ENCODE assay signal across 8 mouse cellular contexts in genomic region chr14:47417346-47417745, GRCm38 (mm10). TPM values are rescaled to one million over a fixed set of nuclear protein-coding genes. Genes with fewer than 3 reads are reported as not detected.
DNase-seq lines count a peak whose midpoint lies in the region; ATAC-seq and TF ChIP-seq lines count a peak whose summit lies in the region.

No protein-coding gene starts in this region.

- ATAC-seq in kidney, embryonic 15.5 days (replicated peaks; ENCODE audit: low FRiP score), result 0 out of 2 replicates have a peak, but pooled peaks have one; percentile 38
- no peak for ATAC-seq in embryonic facial prominence, embryonic 13.5 days (ENCODE audit: insufficient number of reproducible peaks, insufficient read depth, low FRiP score, low TSS enrichment, low read depth)
- peak; percentile 29; the same call in 1 of the 2 replicates for ATAC-seq in intestine, embryonic 16.5 days
- no peak for ATAC-seq in midbrain, postnatal 0 days (ENCODE audit: low FRiP score)

- H3K9me3 ChIP-seq in kidney, embryonic 15.5 days (replicated peaks), result no peaks in the 10 kb centered on the region
- no peaks in the 10 kb centered on the region for H3K9me3 ChIP-seq in embryonic facial prominence, embryonic 13.5 days
- H3K9me3 ChIP-seq in intestine, embryonic 16.5 days (ENCODE audit: control insufficient read depth, low read length), result no peaks in the 10 kb centered on the region
- no peaks in the 10 kb centered on the region for H3K9me3 ChIP-seq in midbrain, postnatal 0 days (ENCODE audit: low read length)

- 0 out of 2 replicates have a peak overlapping the region, but pooled peaks have one; percentile 84 for H3K27ac ChIP-seq in kidney, embryonic 15.5 days
- H3K27ac ChIP-seq in embryonic facial prominence, embryonic 13.5 days, result no peak overlapping the region
- H3K27ac ChIP-seq in intestine, embryonic 16.5 days (ENCODE audit: low read length), result no peak overlapping the region
- no peak overlapping the region for H3K27ac ChIP-seq in midbrain, postnatal 0 days (ENCODE audit: low read depth, low read length)

- H3K9ac ChIP-seq in kidney, embryonic 15.5 days, result peak overlapping the region; percentile 55
- H3K9ac ChIP-seq in embryonic facial prominence, embryonic 13.5 days, result peak overlapping the region; percentile 69
- peak overlapping the region; percentile 63; the same call in 1 of the 2 replicates for H3K9ac ChIP-seq in intestine, embryonic 16.5 days (ENCODE audit: low read depth, low read length)
- no peak overlapping the region for H3K9ac ChIP-seq in midbrain, postnatal 0 days (replicated peaks; ENCODE audit: low read length, poor library complexity, severe bottlenecking)

- peaks cover 17% of the 10 kb centered on the region for H3K4me1 ChIP-seq in kidney, embryonic 15.5 days
- H3K4me1 ChIP-seq in embryonic facial prominence, embryonic 13.5 days, result peaks cover 10% of the 10 kb centered on the region
- peaks cover 11% of the 10 kb centered on the region for H3K4me1 ChIP-seq in intestine, embryonic 16.5 days (ENCODE audit: control insufficient read depth, insufficient read depth, low read length)
- H3K4me1 ChIP-seq in midbrain, postnatal 0 days (ENCODE audit: insufficient read depth, low read length), result no peaks in the 10 kb centered on the region

- H3K27me3 ChIP-seq in kidney, embryonic 15.5 days, result no peaks in the 10 kb centered on the region
- no peaks in the 10 kb centered on the region for H3K27me3 ChIP-seq in embryonic facial prominence, embryonic 13.5 days
- no peaks in the 10 kb centered on the region for H3K27me3 ChIP-seq in intestine, embryonic 16.5 days (replicated peaks; ENCODE audit: control insufficient read depth, insufficient read depth, low read length)
- no peaks in the 10 kb centered on the region for H3K27me3 ChIP-seq in midbrain, postnatal 0 days (ENCODE audit: insufficient read depth, low read length)

- peaks cover 41% of the 10 kb centered on the region for H3K36me3 ChIP-seq in kidney, embryonic 15.5 days
- peaks cover 33% of the 10 kb centered on the region for H3K36me3 ChIP-seq in embryonic facial prominence, embryonic 13.5 days
- no peaks in the 10 kb centered on the region; the same call in 1 of the 2 replicates for H3K36me3 ChIP-seq in intestine, embryonic 16.5 days (ENCODE audit: control insufficient read depth, insufficient read depth, low read length)
- no peaks in the 10 kb centered on the region for H3K36me3 ChIP-seq in midbrain, postnatal 0 days (ENCODE audit: insufficient read depth, low read length)

- TF ChIP-seq CTCF in midbrain, postnatal 0 days (IDR thresholded peaks at IDR 0.05), result no peak

- DNase-seq in kidney, postnatal 25 days, result no peak
- no peak for DNase-seq in midbrain, postnatal 0 days (ENCODE audit: low spot score)
- DNase-seq in cerebellum, adult 8-10 months, result no peak
- no peak for DNase-seq in right cerebral cortex, adult 18-20 months
- no peak for DNase-seq in gastrocnemius, adult 8-10 months (ENCODE audit: low spot score in 2 of 2)

- WGBS in kidney, embryonic 15.5 days, result 26% methylated on average over 3 of the region's 3 CpGs
- WGBS in embryonic facial prominence, embryonic 13.5 days, result 39% methylated on average over 3 of the region's 3 CpGs
- WGBS in intestine, embryonic 16.5 days, result 24% methylated on average over 3 of the region's 3 CpGs
- WGBS in midbrain, postnatal 0 days, result 35% methylated on average over 3 of the region's 3 CpGs

- peak overlapping the region; percentile 69 for H3K4me3 ChIP-seq in kidney, embryonic 15.5 days (replicated peaks)
- peak overlapping the region; percentile 60 for H3K4me3 ChIP-seq in embryonic facial prominence, embryonic 13.5 days
- peak overlapping the region; percentile 65 for H3K4me3 ChIP-seq in intestine, embryonic 16.5 days (ENCODE audit: low read length)
- peak overlapping the region; percentile 38 for H3K4me3 ChIP-seq in midbrain, postnatal 0 days (ENCODE audit: low read depth, low read length)

- peak overlapping the region; percentile 67 for H3K4me2 ChIP-seq in kidney, embryonic 15.5 days
- H3K4me2 ChIP-seq in embryonic facial prominence, embryonic 13.5 days, result peak overlapping the region; percentile 67
- H3K4me2 ChIP-seq in intestine, embryonic 16.5 days (ENCODE audit: low read depth, low read length), result peak overlapping the region; percentile 69
- H3K4me2 ChIP-seq in midbrain, postnatal 0 days (ENCODE audit: low read depth, low read length, poor library complexity, severe bottlenecking), result peak overlapping the region; percentile 72

RNA-seq across cellular contexts. Expression of gene Dlgap5, which starts 0.9 kb away (rescaled TPM):
- polyA plus RNA-seq in kidney, embryonic 15.5 days (2015; fragmentation: Nextera tagmentation; extraction: Ambion mirVana), result 47.8 and 53.9 TPM in 2 replicates
- 47.1 and 56.7 TPM in 2 replicates for polyA plus RNA-seq in embryonic facial prominence, embryonic 13.5 days (2015; fragmentation: Nextera tagmentation; extraction: Ambion mirVana)
- polyA plus RNA-seq in intestine, embryonic 16.5 days (2015; fragmentation: Nextera tagmentation; extraction: Ambion mirVana), result 29.5 and 33.9 TPM in 2 replicates
- total RNA-seq in midbrain, postnatal 0 days (2014; rRNA removed), result 1.2 and 1.7 TPM in 2 replicates
- polyA plus RNA-seq in midbrain, postnatal 0 days (2015; fragmentation: Nextera tagmentation; extraction: Ambion mirVana), result 1.9 and 2.2 TPM in 2 replicates
- not detected for total RNA-seq in gastrocnemius, adult 8-10 months (2022)

RNA-seq across cellular contexts. Expression of gene Fbxo34, which starts 32.9 kb away (rescaled TPM):
- polyA plus RNA-seq in kidney, embryonic 15.5 days (2015; fragmentation: Nextera tagmentation; extraction: Ambion mirVana), result 20.6 and 23.7 TPM in 2 replicates
- polyA plus RNA-seq in embryonic facial prominence, embryonic 13.5 days (2015; fragmentation: Nextera tagmentation; extraction: Ambion mirVana), result 22.3 and 24.8 TPM in 2 replicates
- 20.4 and 23.5 TPM in 2 replicates for polyA plus RNA-seq in intestine, embryonic 16.5 days (2015; fragmentation: Nextera tagmentation; extraction: Ambion mirVana)
- 29.7 and 29.9 TPM in 2 replicates for total RNA-seq in midbrain, postnatal 0 days (2014; rRNA removed)
- polyA plus RNA-seq in midbrain, postnatal 0 days (2015; fragmentation: Nextera tagmentation; extraction: Ambion mirVana), result 36.5 and 45.5 TPM in 2 replicates
- 10 to 100 TPM; 10.2 to 15.1 (median 10.7) TPM for total RNA-seq in gastrocnemius, adult 8-10 months (2022)

RNA-seq across cellular contexts. Expression of gene Lgals3, which starts 49.8 kb away (rescaled TPM):
- polyA plus RNA-seq in kidney, embryonic 15.5 days (2015; fragmentation: Nextera tagmentation; extraction: Ambion mirVana), result 21.9 and 25.8 TPM in 2 replicates
- 14.7 and 19.4 TPM in 2 replicates for polyA plus RNA-seq in embryonic facial prominence, embryonic 13.5 days (2015; fragmentation: Nextera tagmentation; extraction: Ambion mirVana)
- 43.7 and 49.5 TPM in 2 replicates for polyA plus RNA-seq in intestine, embryonic 16.5 days (2015; fragmentation: Nextera tagmentation; extraction: Ambion mirVana)
- total RNA-seq in midbrain, postnatal 0 days (2014; rRNA removed), result 3.7 and 14.6 TPM in 2 replicates
- polyA plus RNA-seq in midbrain, postnatal 0 days (2015; fragmentation: Nextera tagmentation; extraction: Ambion mirVana), result 5.2 and 6.3 TPM in 2 replicates
- total RNA-seq in gastrocnemius, adult 8-10 months (2022), result 1 to 10 TPM; 2.1 to 8.5 (median 4.6) TPM

Comparison
In these comparisons a context has a peak if more than half of its experiments do, and no peak if none do; other contexts are left out.
1. ATAC-seq: peak in kidney, embryonic 15.5 days (single experiment) and intestine, embryonic 16.5 days (single experiment); none in embryonic facial prominence, embryonic 13.5 days (single experiment) and midbrain, postnatal 0 days (single experiment).
2. Peak in every context shown above with its lines, with median percentiles within 50 percentile points of each other: H3K4me2 ChIP-seq and H3K4me3 ChIP-seq.